Mouse (Mus musculus) hindbrain, embryonic 14.5 days (tissue): ENCODE data around the gene Celf2. TPM values are rescaled to one million over a fixed set of nuclear protein-coding genes. Genes with fewer than 3 reads are reported as not detected.
A peak's percentile ranks its signal among the peaks of the same experiment; 100 is the strongest.

Source experiments
- ATAC-seq: fragments of 200-750 bp; cut with Nextera tagmentation; 2 replicates; pipeline ENCODE4 v1.8.0; 2017; ENCODE audit warnings: moderate number of reproducible peaks, mild to moderate bottlenecking, moderate TSS enrichment, moderate library complexity; ENCODE audit not compliant: low FRiP score
- DNase-seq: peaks from one replicate; pipeline ENCODE4 v3.0.0-alpha.2; 2015; ENCODE audit warnings: low spot score
- H3K27ac ChIP-seq: fragments of 300-500 bp; sonication (generic); 2 replicates; pipeline ENCODE4 v1.5.1; 2014; ENCODE audit warnings: mild to moderate bottlenecking, moderate library complexity
- H3K27me3 ChIP-seq: fragments of 300-500 bp; sonication (generic); 2 replicates; pipeline ENCODE4 v1.6.1; 2014; ENCODE audit warnings: mild to moderate bottlenecking, low read length, mixed read lengths; ENCODE audit not compliant: control insufficient read depth, insufficient read depth
- H3K36me3 ChIP-seq: fragments of 300-500 bp; sonication (generic); replicated peaks from 2 replicates; pipeline ENCODE4 v1.6.1; 2014; ENCODE audit not compliant: control insufficient read depth, insufficient read depth
- H3K4me1 ChIP-seq: fragments of 300-500 bp; sonication (generic); replicated peaks from 2 replicates; pipeline ENCODE4 v1.6.1; 2014; ENCODE audit warnings: antibody characterized with exemption, low read length, mixed read lengths; ENCODE audit not compliant: control insufficient read depth, insufficient read depth
- H3K4me2 ChIP-seq: fragments of 300-500 bp; sonication (generic); replicated peaks from 2 replicates; pipeline ENCODE4 v1.6.1; 2014; ENCODE audit warnings: mild to moderate bottlenecking, moderate library complexity
- H3K4me3 ChIP-seq: fragments of 300-500 bp; sonication (generic); replicated peaks from 2 replicates; pipeline ENCODE4 v1.5.1; 2014; ENCODE audit warnings: mild to moderate bottlenecking, low read length
- H3K9ac ChIP-seq: fragments of 300-500 bp; sonication (generic); 2 replicates; pipeline ENCODE4 v1.6.1; 2014
- H3K9me3 ChIP-seq: fragments of 300-500 bp; sonication (generic); 2 replicates; pipeline ENCODE4 v1.6.1; 2016; ENCODE audit warnings: low read length; ENCODE audit not compliant: control insufficient read depth
- WGBS: fragments of 180-500 bp; shearing (Covaris S2); extraction: QIAGEN DNeasy Blood & Tissue Kit; methylation state at CpG from one replicate; pipeline ENCODE4 v1.1.7; 2014; 5-methylcytosine and 5-hydroxymethylcytosine counted together
- polyA plus RNA-seq: library from polyadenylated mRNA; unstranded; fragments of >200 nt; fragmentation: Nextera tagmentation; extraction: Ambion mirVana; gene quantifications from 2 replicates; pipeline ENCODE4 v1.2.1, GENCODE M21; 2014

Gene Celf2
- polyA plus RNA-seq, 1 experiment from 2014 or later = 131 TPM

DNA sequence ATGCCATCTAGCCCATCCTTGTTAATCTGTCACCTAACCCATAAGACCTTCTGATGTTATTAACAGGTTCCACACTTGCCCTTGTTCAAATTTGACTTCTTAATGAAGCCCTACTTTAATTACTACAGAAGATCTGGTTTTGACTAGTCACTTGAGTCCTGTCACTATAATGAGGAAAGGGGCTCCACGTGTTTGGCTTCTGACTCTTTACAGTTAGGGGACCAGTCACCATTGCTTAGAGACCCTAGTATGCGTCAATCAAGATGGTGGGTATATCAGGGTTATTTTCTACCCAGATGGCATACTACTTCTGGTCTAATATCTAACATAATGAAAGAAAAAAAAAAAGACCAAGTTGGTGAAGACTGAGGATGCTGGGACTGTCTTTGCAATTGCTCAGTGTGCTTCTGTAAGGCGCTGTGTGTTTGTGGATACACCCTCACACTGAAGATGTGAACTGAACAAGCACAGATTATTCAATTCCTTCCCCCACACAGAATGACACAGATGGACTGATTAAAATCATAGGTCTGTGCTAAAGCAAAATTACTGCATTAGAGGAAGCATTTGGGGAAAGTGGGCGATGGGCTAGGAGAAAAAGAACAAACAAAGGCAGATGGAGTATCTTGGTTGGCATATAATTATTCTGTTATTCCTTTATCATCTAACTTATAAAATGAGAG is 274.2 kb downstream of the Celf2 start:
- H3K4me1 ChIP-seq = no peaks in the 10 kb centered on the region
- DNase-seq (no peak), ATAC-seq (no peak)
- H3K27ac ChIP-seq = no peak overlapping the region
- H3K9me3 ChIP-seq = no peaks in the 10 kb centered on the region
- H3K4me2 ChIP-seq = no peak overlapping the region
- no peaks in the 10 kb centered on the region for H3K36me3 ChIP-seq
- H3K9ac ChIP-seq = no peak overlapping the region
- no peak overlapping the region for H3K4me3 ChIP-seq
- no peaks in the 10 kb centered on the region for H3K27me3 ChIP-seq
- 89% methylated on average over 4 of the region's 4 CpGs for WGBS

GRCm38 (mm10) chr2:7234587-7234986 is 274.8 kb downstream of the Celf2 start:
- WGBS = 81% methylated on average over 7 of the region's 7 CpGs

GRCm38 (mm10) chr2:7233411-7233810 is 276.0 kb downstream of the Celf2 start:
- Histone ChIP-seq H3K36me3 (no peaks in the 10 kb centered on the region), H3K4me1 (no peaks in the 10 kb centered on the region), H3K9me3 (no peaks in the 10 kb centered on the region), H3K27ac (no peak overlapping the region), H3K27me3 (no peaks in the 10 kb centered on the region), H3K4me3 (no peak overlapping the region), H3K9ac (no peak overlapping the region), H3K4me2 (no peak overlapping the region)
- WGBS = 91% methylated on average over 2 of the region's 2 CpGs
- ATAC-seq (no peak), DNase-seq (no peak)

More at GRCm38 (mm10) chr2:7234587-7234986, 274.8 kb downstream of the Celf2 start:
- no peak overlapping the region for H3K27ac ChIP-seq
- H3K4me1 ChIP-seq = no peaks in the 10 kb centered on the region
- H3K4me3 ChIP-seq = no peak overlapping the region
- H3K9ac ChIP-seq = no peak overlapping the region
- no peak for ATAC-seq
- no peak for DNase-seq
- no peak overlapping the region for H3K4me2 ChIP-seq
- no peaks in the 10 kb centered on the region for H3K9me3 ChIP-seq
- no peaks in the 10 kb centered on the region for H3K36me3 ChIP-seq
- H3K27me3 ChIP-seq = no peaks in the 10 kb centered on the region

DNA sequence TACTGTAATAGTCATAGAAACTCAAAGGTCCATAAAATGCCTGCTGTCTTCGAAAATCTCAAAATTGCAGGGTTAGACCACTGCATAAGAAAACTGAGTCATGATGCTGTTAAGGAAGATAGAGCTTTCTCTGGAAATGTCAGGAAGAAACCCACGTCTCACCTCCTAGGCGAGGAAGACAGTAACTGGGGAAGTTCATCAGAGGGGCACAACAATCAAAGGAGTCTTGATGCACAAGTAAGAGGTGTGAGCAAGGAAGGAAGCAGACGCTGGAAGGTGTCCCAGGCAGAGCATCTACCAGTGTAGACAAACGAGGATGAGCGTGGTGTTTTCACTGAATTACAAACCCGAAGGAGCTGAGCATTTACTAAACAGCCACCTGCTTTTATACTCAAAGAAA is 282.6 kb downstream of the Celf2 start:
- H3K27ac ChIP-seq = no peak overlapping the region
- H3K36me3 ChIP-seq = no peaks in the 10 kb centered on the region
- H3K4me1 ChIP-seq = peaks cover 4% of the 10 kb centered on the region; the same call in 1 of the 2 replicates
- H3K9ac ChIP-seq = no peak overlapping the region
- no peak overlapping the region for H3K4me3 ChIP-seq
- DNase-seq (no peak), ATAC-seq (no peak)
- no peak overlapping the region for H3K4me2 ChIP-seq
- whole genome bisulfite sequencing = 91% methylated on average over 7 of the region's 7 CpGs
- no peaks in the 10 kb centered on the region for H3K27me3 ChIP-seq
- no peaks in the 10 kb centered on the region for H3K9me3 ChIP-seq

DNA sequence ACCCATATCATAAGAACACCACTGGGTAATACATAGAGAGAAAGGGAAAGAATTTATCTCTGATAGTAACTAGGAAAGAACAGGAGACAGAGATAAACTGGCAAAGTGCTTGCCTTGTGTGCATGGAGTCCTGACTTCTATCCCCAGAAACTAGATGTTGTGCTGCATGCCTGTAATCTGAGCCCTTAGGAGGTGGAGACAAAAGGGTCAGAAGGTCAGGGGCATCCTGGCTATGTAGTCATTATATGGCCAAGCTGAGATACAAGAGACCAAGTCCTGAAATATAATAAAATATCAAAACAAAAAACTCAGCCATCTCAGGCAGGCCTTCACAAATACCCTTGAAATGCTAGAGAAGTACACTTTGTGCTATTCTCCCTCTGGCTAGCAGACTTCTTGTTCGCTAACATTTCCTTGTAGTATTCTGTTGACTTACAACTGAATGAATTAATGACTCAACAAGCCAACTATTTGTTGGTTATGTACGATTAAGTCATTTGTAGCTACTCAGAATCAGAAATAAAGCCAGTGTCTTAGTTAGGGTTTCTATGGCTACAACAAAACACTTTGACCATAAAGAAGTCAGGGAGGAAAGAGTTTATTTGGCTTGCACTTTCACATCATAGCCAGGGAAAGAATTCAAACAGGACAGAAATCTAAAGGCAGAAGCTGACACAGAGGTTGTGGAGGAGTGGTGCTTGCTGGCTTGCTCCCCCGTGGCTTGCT is 284.9 kb downstream of the Celf2 start:
- H3K4me2 ChIP-seq = no peak overlapping the region
- ATAC-seq (no peak), DNase-seq (no peak)
- H3K27ac ChIP-seq = no peak overlapping the region
- no peaks in the 10 kb centered on the region for H3K9me3 ChIP-seq
- H3K36me3 ChIP-seq = no peaks in the 10 kb centered on the region
- H3K4me1 ChIP-seq = peaks cover 4% of the 10 kb centered on the region; the same call in 1 of the 2 replicates
- H3K4me3 ChIP-seq = no peak overlapping the region
- 57% methylated on average over 3 of the region's 3 CpGs for WGBS
- H3K27me3 ChIP-seq = no peaks in the 10 kb centered on the region
- H3K9ac ChIP-seq = no peak overlapping the region

DNA sequence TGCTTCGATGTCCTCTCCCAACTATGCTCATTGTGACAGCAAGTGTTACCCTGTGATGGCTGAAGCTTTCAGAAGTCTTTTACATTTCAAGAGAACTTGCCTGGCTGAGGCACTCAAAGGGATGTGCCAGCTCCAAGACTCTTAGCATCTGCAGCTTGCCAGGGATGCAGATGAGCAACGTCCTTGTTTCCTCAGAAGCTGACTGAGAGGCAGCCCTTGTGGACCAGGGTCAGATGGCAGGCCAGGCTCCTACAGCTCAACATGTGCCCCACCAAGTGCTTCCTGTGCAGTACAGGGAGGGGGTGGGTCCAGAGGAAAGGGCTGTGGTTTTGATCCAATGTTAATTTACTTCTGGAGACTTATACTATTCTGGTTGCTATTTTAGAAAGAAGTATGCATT is 285.8 kb downstream of the Celf2 start:
- H3K4me3 ChIP-seq = no peak overlapping the region
- peaks cover 4% of the 10 kb centered on the region; the same call in 1 of the 2 replicates for H3K4me1 ChIP-seq
- WGBS = 38% methylated on average over 2 of the region's 2 CpGs
- H3K9me3 ChIP-seq = no peaks in the 10 kb centered on the region
- no peaks in the 10 kb centered on the region for H3K27me3 ChIP-seq
- no peak overlapping the region for H3K27ac ChIP-seq
- H3K4me2 ChIP-seq = no peak overlapping the region
- H3K9ac ChIP-seq = no peak overlapping the region
- DNase-seq (no peak), ATAC-seq (peak; percentile 40; the same call in 1 of the 2 replicates)
- no peaks in the 10 kb centered on the region for H3K36me3 ChIP-seq

DNA sequence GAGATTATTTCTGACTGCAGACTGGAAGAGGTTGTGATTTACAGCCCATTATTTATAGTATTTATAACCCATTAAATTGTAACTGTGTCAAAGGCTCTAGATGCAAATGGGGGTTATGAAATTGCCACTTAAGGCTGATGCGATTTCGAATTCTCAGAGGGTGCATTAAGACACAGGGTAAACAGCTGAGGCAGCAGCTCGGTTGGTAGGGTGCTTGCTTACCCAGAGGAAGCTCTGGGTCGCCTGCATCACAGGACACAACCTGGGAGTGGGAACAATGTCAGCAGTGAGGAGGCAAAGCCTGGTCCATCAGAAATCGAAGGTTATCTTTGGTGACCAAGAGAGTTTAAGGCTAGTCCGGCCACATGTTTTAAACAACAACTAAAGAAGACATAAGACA is 286.5 kb downstream of the Celf2 start:
- Histone ChIP-seq H3K9me3 (no peaks in the 10 kb centered on the region), H3K4me1 (peaks cover 4% of the 10 kb centered on the region; the same call in 1 of the 2 replicates), H3K27me3 (no peaks in the 10 kb centered on the region), H3K4me2 (no peak overlapping the region), H3K27ac (no peak overlapping the region), H3K4me3 (no peak overlapping the region), H3K9ac (0 out of 2 replicates have a peak overlapping the region, but pooled peaks have one; percentile 8), H3K36me3 (no peaks in the 10 kb centered on the region)
- ATAC-seq = no peak
- no peak for DNase-seq
- 63% methylated on average over 6 of the region's 6 CpGs for WGBS

DNA sequence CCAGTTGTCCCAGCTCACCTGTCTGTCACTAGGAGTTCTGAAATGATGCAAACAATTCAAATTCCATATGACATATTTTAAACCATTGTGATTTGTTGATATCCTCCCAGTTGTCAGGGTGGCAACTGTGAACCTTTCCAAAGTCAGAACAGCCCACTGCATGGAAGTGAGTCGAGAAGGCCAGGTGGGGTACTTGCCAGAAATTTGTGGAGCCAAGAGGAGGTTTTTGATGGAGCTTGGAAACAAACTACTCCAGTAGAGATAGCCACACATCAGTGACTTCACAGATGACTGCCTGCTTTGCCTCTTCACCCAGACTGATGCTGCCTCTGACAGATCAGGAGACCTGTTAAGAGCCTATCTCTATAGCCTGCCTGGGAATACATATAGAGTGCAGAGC is 287.5 kb downstream of the Celf2 start:
- no peaks in the 10 kb centered on the region for H3K9me3 ChIP-seq
- no peak overlapping the region for H3K4me2 ChIP-seq
- ATAC-seq = no peak
- H3K4me1 ChIP-seq = peaks cover 4% of the 10 kb centered on the region; the same call in 1 of the 2 replicates
- H3K27me3 ChIP-seq = no peaks in the 10 kb centered on the region
- no peak overlapping the region for H3K4me3 ChIP-seq
- no peak overlapping the region for H3K9ac ChIP-seq
- no peaks in the 10 kb centered on the region for H3K36me3 ChIP-seq
- DNase-seq = no peak
- 67% methylated on average over 1 of the region's 1 CpGs for WGBS
- no peak overlapping the region for H3K27ac ChIP-seq

DNA sequence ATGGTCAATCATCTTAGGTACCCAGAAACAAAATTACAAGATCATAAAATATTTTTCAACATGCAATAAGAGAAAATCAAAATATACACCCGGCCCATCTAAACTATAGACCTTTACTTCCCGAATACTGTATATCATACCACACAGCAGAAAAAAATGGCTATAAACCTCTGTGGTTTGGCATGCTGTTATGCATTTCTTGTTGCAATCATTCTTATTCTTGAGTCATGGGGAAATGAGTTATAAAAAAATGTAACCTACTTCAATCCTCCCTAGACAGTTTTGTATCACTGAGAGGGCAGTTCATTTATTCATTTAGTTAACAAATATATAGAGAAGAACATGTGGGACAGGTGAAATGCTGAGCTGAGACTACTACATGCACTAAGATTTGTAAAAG is 291.3 kb downstream of the Celf2 start:
- 90% methylated on average over 2 of the region's 2 CpGs for WGBS
- H3K4me3 ChIP-seq = no peak overlapping the region
- H3K27ac ChIP-seq = no peak overlapping the region
- no peaks in the 10 kb centered on the region for H3K27me3 ChIP-seq
- no peak overlapping the region for H3K4me2 ChIP-seq
- H3K36me3 ChIP-seq = no peaks in the 10 kb centered on the region
- DNase-seq = no peak
- H3K9ac ChIP-seq = no peak overlapping the region
- ATAC-seq = no peak
- H3K4me1 ChIP-seq = peaks cover 4% of the 10 kb centered on the region; the same call in 1 of the 2 replicates
- peaks cover 7% of the 10 kb centered on the region; the same call in 1 of the 2 replicates for H3K9me3 ChIP-seq
